Mouse (Mus musculus) heart, postnatal 0 days (tissue): Measurements from ENCODE around the gene Serac1. TPM values are rescaled to one million over a fixed set of nuclear protein-coding genes. Genes with fewer than 3 reads are reported as not detected.

Experiments used
- ATAC-seq: fragments of 200-750 bp; cut with Nextera tagmentation; 2 replicates; pipeline ENCODE4 v1.8.0; 2017; ENCODE audit warnings: low read depth, moderate number of reproducible peaks, moderate library complexity; ENCODE audit not compliant: insufficient read depth
- DNase-seq: peaks from one replicate; pipeline ENCODE4 v3.0.0-alpha.2; 2016; ENCODE audit warnings: low spot score
- H3K27ac ChIP-seq: fragments of 300-500 bp; sonication (generic); 2 replicates; pipeline ENCODE4 v1.5.1; 2014; ENCODE audit warnings: low read depth, mild to moderate bottlenecking
- H3K27me3 ChIP-seq: fragments of 300-500 bp; sonication (generic); 2 replicates; pipeline ENCODE4 v1.6.1; 2014; ENCODE audit warnings: low read length, mixed read lengths; ENCODE audit not compliant: control insufficient read depth, insufficient read depth
- H3K36me3 ChIP-seq: fragments of 300-500 bp; sonication (generic); replicated peaks from 2 replicates; pipeline ENCODE4 v1.6.1; 2014; ENCODE audit warnings: low read length, mixed read lengths; ENCODE audit not compliant: control insufficient read depth, insufficient read depth
- H3K4me1 ChIP-seq: fragments of 300-500 bp; sonication (generic); 2 replicates; pipeline ENCODE4 v1.6.1; 2014; ENCODE audit warnings: antibody characterized with exemption; ENCODE audit not compliant: control insufficient read depth, insufficient read depth
- H3K4me2 ChIP-seq: fragments of 300-500 bp; sonication (generic); 2 replicates; pipeline ENCODE4 v1.6.1; 2014; ENCODE audit warnings: low read depth, mild to moderate bottlenecking, low read length, moderate library complexity
- H3K4me3 ChIP-seq: fragments of 300-500 bp; sonication (generic); 2 replicates; pipeline ENCODE4 v1.5.1; 2014; ENCODE audit warnings: low read depth, low read length
- H3K9ac ChIP-seq: fragments of 300-500 bp; sonication (generic); replicated peaks from 2 replicates; pipeline ENCODE4 v1.6.1; 2014; ENCODE audit warnings: low read depth, low read length, mixed read lengths
- H3K9me3 ChIP-seq: fragments of 300-500 bp; sonication (generic); replicated peaks from 2 replicates; pipeline ENCODE4 v1.6.1; 2016; ENCODE audit warnings: low read length; ENCODE audit not compliant: control insufficient read depth
- CTCF ChIP-seq: IDR thresholded peaks from 2 replicates; pipeline ENCODE4 v1.5.1; 2016; ENCODE audit warnings: antibody characterized with exemption, control low read depth, low read depth
- EP300 ChIP-seq: IDR thresholded peaks from 2 replicates; pipeline ENCODE4 v1.6.1; 2016; ENCODE audit warnings: antibody characterized with exemption, low read depth
- WGBS: fragments of 180-500 bp; shearing (Covaris S2); extraction: QIAGEN DNeasy Blood & Tissue Kit; methylation state at CpG from one replicate; pipeline ENCODE4 v1.1.7; 2014; 5-methylcytosine and 5-hydroxymethylcytosine counted together
- polyA plus RNA-seq: library from polyadenylated mRNA; unstranded; fragments of >200 nt; fragmentation: Nextera tagmentation; extraction: Ambion mirVana; gene quantifications from 2 replicates; pipeline ENCODE4 v1.2.1, GENCODE M21; 2015
- total RNA-seq: library from RNA; depleted of rRNA; stranded (reverse); fragments of >200 nt; gene quantifications from 2 replicates; pipeline ENCODE4 v1.2.3, GENCODE M21; 2014; ENCODE audit warnings: low replicate concordance

The Serac1 gene
- total and polyA plus RNA-seq, 2 experiments from 2014 or later: 4.2 to 5.5 TPM

- peaks cover 8% of the 10 kb centered on the region; the same call in 1 of the 2 replicates for H3K4me1 ChIP-seq
- ATAC-seq: peak; percentile 40
- H3K27me3 ChIP-seq: no peaks in the 10 kb centered on the region
- peak overlapping the region; percentile 80 for H3K4me2 ChIP-seq
- peak overlapping the region; percentile 84 for H3K4me3 ChIP-seq
- peak; percentile 28 for DNase-seq
- H3K9me3 ChIP-seq: no peaks in the 10 kb centered on the region
- H3K36me3 ChIP-seq: 0 out of 2 replicates have a peak, but pooled peaks cover 5% of the 10 kb centered on the region
- peak overlapping the region; percentile 88 for H3K9ac ChIP-seq
- H3K27ac ChIP-seq: peak overlapping the region; percentile 92
- WGBS: under 1% methylated on average over 45 of the region's 50 CpGs
- TF ChIP-seq CTCF (no peak), EP300 (no peak)
These were observed 27.6 kb upstream of the Serac1 start for GRCm38 (mm10) chr17:6107015-6107601.

GRCm38 (mm10) chr17:6106361-6107014 lies 26.9 kb upstream of the Serac1 start, which contains the start of gene Tulp4:
Gene Tulp4, plus strand, starts transcription at chr17:6106437.
- under 1% methylated on average over 37 of the region's 76 CpGs for WGBS
- peak within 1 kb of the TSS; percentile 92 for H3K27ac ChIP-seq
- H3K36me3 ChIP-seq: 0 out of 2 replicates have a peak, but pooled peaks cover 5% of the 10 kb centered on the region
- H3K4me3 ChIP-seq: peak within 1 kb of the TSS; percentile 84
- peak within 1 kb of the TSS; percentile 88 for H3K9ac ChIP-seq
- no peaks in the 10 kb centered on the region for H3K27me3 ChIP-seq
- DNase-seq (peak; percentile 86), ATAC-seq (peak; percentile 96)
- no peaks in the 10 kb centered on the region for H3K9me3 ChIP-seq
- TF ChIP-seq EP300: no peak
- H3K4me1 ChIP-seq: peaks cover 8% of the 10 kb centered on the region; the same call in 1 of the 2 replicates
- peak within 1 kb of the TSS; percentile 80 for H3K4me2 ChIP-seq

GRCm38 (mm10) chr17:6103566-6103965 lies 24.0 kb upstream of the Serac1 start:
- Histone ChIP-seq H3K4me1 (peaks cover 6% of the 10 kb centered on the region; the same call in 1 of the 2 replicates), H3K36me3 (no peaks in the 10 kb centered on the region), H3K9ac (no peak overlapping the region), H3K4me2 (no peak overlapping the region), H3K4me3 (no peak overlapping the region), H3K9me3 (no peaks in the 10 kb centered on the region), H3K27ac (no peak overlapping the region), H3K27me3 (no peaks in the 10 kb centered on the region)
- ATAC-seq (no peak), DNase-seq (no peak)
- TF ChIP-seq CTCF (no peak), EP300 (no peak)
- WGBS: 77% methylated on average over 6 of the region's 6 CpGs

- H3K4me2 ChIP-seq: no peak overlapping the region
- no peak for TF ChIP-seq EP300
- no peak for TF ChIP-seq CTCF
- H3K27ac ChIP-seq: no peak overlapping the region
- ATAC-seq (no peak), DNase-seq (no peak)
- H3K9me3 ChIP-seq: no peaks in the 10 kb centered on the region
- H3K9ac ChIP-seq: no peak overlapping the region
- 84% methylated on average over 3 of the region's 3 CpGs for WGBS
- H3K36me3 ChIP-seq: no peaks in the 10 kb centered on the region
- no peak overlapping the region for H3K4me3 ChIP-seq
- H3K27me3 ChIP-seq: no peaks in the 10 kb centered on the region
- H3K4me1 ChIP-seq: no peaks in the 10 kb centered on the region
These were observed 22.7 kb upstream of the Serac1 start for GRCm38 (mm10) chr17:6102287-6102686.

GRCm38 (mm10) chr17:6097884-6098283 lies 18.3 kb upstream of the Serac1 start:
- WGBS: 20% methylated on average over 4 of the region's 4 CpGs

More at GRCm38 (mm10) chr17:6097884-6098283, 18.3 kb upstream of the Serac1 start:
- Histone ChIP-seq H3K27me3 (no peaks in the 10 kb centered on the region), H3K36me3 (no peaks in the 10 kb centered on the region), H3K27ac (no peak overlapping the region), H3K4me3 (no peak overlapping the region), H3K4me1 (no peaks in the 10 kb centered on the region), H3K9ac (no peak overlapping the region), H3K9me3 (no peaks in the 10 kb centered on the region), H3K4me2 (no peak overlapping the region)
- ATAC-seq (peak; percentile 63), DNase-seq (peak; percentile 36)
- TF ChIP-seq CTCF (peak; percentile 87), EP300 (no peak)
